Mouse (Mus musculus): ENCODE measurements at regions not wholly inside any gene's neighbourhood (a gene's known extent, or its start where the extent isn't known, plus 50 kb on each side); places are given as distances from the start of the nearest gene placed in this dataset.
A peak's percentile ranks its signal among the peaks of the same experiment; 100 is the strongest.

DNA sequence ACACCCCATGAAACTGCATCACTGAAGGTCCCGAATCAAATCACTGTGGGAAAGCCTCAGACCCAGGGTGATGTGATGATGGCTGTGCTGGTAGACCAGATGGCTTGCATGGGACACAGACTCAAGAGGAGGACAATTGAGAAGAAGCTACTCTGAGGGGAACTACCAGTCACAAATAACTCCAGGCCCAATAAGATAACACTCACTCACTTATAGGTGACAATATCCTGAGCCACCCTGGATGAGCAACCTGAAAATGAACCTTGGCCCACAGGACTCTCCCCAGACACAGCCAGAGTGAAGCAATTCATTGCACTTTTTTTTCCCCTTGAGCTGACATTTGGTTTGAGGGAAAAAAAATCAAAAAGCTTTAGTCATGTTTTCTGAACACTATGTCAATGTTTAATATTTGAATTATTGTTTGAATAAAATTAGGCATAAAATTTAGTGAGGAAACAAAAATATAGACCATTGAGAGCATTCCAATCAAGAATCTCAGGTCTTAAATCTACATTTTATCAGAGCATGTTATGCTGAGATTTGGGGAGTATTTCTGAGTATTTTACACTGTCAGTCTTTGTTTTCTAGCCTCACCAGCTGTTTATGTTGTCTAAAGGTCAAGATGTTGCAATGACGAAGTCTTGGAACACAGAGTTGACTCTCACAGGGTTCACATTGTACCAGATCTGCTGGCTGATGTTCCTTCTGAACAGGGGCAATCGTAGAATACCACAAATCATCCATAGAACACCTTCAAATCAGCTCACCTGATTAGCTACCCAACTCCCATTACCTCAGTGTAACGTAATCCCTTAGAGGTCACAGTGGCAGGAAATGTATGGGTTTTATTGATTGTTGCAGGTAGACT lies 67.9 kb upstream of the Gm6993 start:
- DNase-seq (ENCODE audit: extremely low read depth, low read depth, low spot score), result peak; percentile 80

GRCm38 (mm10) chr12:31173512-31173911 lies 67.1 kb upstream of the Gm6993 start:
- no peak for DNase-seq (ENCODE audit: extremely low read depth, low read depth, low spot score)

GRCm38 (mm10) chr12:31179536-31179935 lies 61.0 kb upstream of the Gm6993 start:
- no peak for DNase-seq (ENCODE audit: extremely low read depth, low read depth, low spot score)

DNA sequence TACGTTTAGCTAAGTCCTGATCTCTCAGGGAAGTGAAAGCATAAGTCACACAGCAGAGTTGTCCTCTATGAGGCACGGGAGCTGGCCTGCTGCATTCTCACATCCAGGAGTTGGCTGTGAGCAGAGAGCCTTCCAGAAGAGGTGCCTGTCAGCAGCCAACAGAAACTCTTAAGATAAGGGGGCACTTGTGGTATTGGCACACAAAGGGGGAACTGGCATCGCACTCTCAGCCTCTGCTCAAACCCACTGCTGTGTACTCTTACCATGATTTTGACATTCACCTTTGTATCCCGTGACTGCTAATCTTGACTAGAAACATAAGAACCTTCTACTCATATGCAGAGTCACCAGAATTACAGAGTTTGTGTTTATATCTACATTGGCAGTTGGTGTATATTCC lies 56.9 kb upstream of the Gm6993 start:
- DNase-seq (ENCODE audit: extremely low read depth, low read depth, low spot score), result no peak

GRCm38 (mm10) chr12:31184217-31184975 lies 56.2 kb upstream of the Gm6993 start:
- no peak for DNase-seq (ENCODE audit: extremely low read depth, low read depth, low spot score)

DNA sequence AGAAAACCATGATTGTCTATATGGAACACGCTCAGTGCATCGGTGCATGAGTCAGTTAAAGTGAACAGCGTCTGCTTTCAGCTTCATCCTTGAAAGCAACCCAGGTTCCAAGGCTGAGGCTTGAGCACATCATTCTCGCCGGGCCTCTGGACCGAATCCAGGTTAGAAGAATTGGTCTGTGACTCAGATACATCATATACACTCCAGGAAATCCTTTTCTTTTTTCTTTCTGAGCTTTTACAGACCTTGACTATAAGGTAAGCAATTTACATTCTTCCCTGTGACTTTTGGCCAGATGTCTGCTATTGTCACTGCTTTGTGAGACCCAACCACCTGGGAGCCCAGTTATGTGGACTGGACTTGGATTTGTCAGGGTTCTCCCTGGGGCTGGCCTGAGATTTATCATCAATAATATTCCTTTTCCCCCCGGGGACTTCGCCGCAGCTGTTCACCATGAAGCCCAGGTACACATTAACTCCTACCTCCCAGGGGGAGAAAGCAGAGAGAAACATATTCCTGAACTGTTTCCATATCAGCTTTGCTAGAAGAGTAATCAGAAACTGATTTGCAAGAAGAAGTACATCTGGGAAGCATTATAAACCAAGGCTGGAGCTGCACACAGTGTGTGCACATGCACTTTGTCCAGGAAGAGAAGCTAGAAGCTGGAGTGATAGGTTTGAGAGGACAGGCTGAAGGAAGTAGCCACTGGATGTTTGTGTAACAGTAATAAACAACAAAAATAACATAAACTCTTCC lies 55.2 kb upstream of the Gm6993 start:
- no peak for DNase-seq (ENCODE audit: extremely low read depth, low read depth, low spot score)

GRCm38 (mm10) chr12:31185933-31186845 lies 54.4 kb upstream of the Gm6993 start:
- no peak for DNase-seq (ENCODE audit: extremely low read depth, low read depth, low spot score)

- DNase-seq (ENCODE audit: extremely low read depth, low read depth, low spot score), result no peak
Observed at GRCm38 (mm10) chr12:31188011-31188576, 52.5 kb upstream of the Gm6993 start.

GRCm38 (mm10) chr12:31190265-31190664 lies 50.3 kb upstream of the Gm6993 start:
- DNase-seq (ENCODE audit: extremely low read depth, low read depth, low spot score), result no peak

Data from fat pad, adult 2 months (tissue).